Mouse (Mus musculus): Measurements from ENCODE around the gene Dda1. TPM values are rescaled to one million over a fixed set of nuclear protein-coding genes. Genes with fewer than 3 reads are reported as not detected.

Gene Dda1
- total and polyA plus RNA-seq, 2 experiments from 2014 or later, result 184 to 283 TPM

DNA sequence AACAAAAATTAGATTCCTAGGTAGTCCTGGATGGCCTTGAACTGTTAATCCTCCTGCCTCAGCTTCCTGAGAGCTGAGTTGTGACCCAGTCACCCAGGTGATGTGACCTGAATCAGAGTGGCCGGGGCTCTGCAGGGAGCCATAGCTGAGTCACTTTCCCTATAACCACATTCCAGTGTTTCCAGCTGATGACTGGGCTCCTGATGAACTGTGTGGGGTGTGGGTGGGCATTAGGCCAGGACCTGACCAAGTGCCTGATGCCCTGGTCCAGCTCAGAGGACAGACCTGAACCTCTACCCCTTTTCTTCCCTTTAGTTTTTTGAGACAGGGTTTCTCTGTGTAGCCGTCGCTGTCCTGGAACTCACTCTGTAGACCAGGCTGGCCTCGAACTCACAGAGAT lies 36.3 kb downstream of the Dda1 start:
- 92% methylated on average over 4 of the region's 4 CpGs for WGBS
- H3K9ac ChIP-seq, result no peak overlapping the region
- H3K27me3 ChIP-seq (ENCODE audit: insufficient read depth, low read length), result peaks cover 32% of the 10 kb centered on the region
- no peak overlapping the region for H3K4me2 ChIP-seq (ENCODE audit: low read depth)
- H3K4me3 ChIP-seq (ENCODE audit: low read depth, low read length), result no peak overlapping the region
- H3K36me3 ChIP-seq (ENCODE audit: insufficient read depth), result no peaks in the 10 kb centered on the region
- no peaks in the 10 kb centered on the region for H3K9me3 ChIP-seq (ENCODE audit: low read length)
- no peaks in the 10 kb centered on the region for H3K4me1 ChIP-seq (ENCODE audit: insufficient read depth)
- ATAC-seq (no peak), DNase-seq (no peak)
- no peak for TF ChIP-seq CTCF (IDR thresholded peaks at IDR 0.05; ENCODE audit: low read depth)
- H3K27ac ChIP-seq (ENCODE audit: low read depth, low read length), result no peak overlapping the region

GRCm38 (mm10) chr8:71505979-71506378 lies 37.0 kb downstream of the Dda1 start:
- no peaks in the 10 kb centered on the region for H3K36me3 ChIP-seq (ENCODE audit: insufficient read depth)
- TF ChIP-seq CTCF (IDR thresholded peaks at IDR 0.05; ENCODE audit: low read depth), result no peak
- H3K9ac ChIP-seq, result no peak overlapping the region
- H3K4me3 ChIP-seq (ENCODE audit: low read depth, low read length), result no peak overlapping the region
- H3K4me1 ChIP-seq (ENCODE audit: insufficient read depth), result no peaks in the 10 kb centered on the region
- ATAC-seq, result no peak
- WGBS, result 72% methylated on average over 4 of the region's 4 CpGs
- no peak for DNase-seq
- no peak overlapping the region for H3K4me2 ChIP-seq (ENCODE audit: low read depth)
- H3K9me3 ChIP-seq (ENCODE audit: low read length), result no peaks in the 10 kb centered on the region
- no peak overlapping the region for H3K27ac ChIP-seq (ENCODE audit: low read depth, low read length)
- peaks cover 32% of the 10 kb centered on the region for H3K27me3 ChIP-seq (ENCODE audit: insufficient read depth, low read length)

- H3K4me2 ChIP-seq (ENCODE audit: low read depth), result peak overlapping the region; percentile 81
- WGBS, result 2% methylated on average over 61 of the region's 61 CpGs
- H3K27ac ChIP-seq (ENCODE audit: low read depth, low read length), result no peak overlapping the region
- TF ChIP-seq CTCF (IDR thresholded peaks at IDR 0.05; ENCODE audit: low read depth), result no peak
- H3K36me3 ChIP-seq (ENCODE audit: insufficient read depth), result no peaks in the 10 kb centered on the region
- ATAC-seq (peak; percentile 91), DNase-seq (peak; percentile 95)
- peak overlapping the region; percentile 52 for H3K9ac ChIP-seq
- no peaks in the 10 kb centered on the region for H3K4me1 ChIP-seq (ENCODE audit: insufficient read depth)
- H3K4me3 ChIP-seq (ENCODE audit: low read depth, low read length), result peak overlapping the region; percentile 45
- H3K27me3 ChIP-seq (ENCODE audit: insufficient read depth, low read length), result peaks cover 32% of the 10 kb centered on the region
- H3K9me3 ChIP-seq (ENCODE audit: low read length), result no peaks in the 10 kb centered on the region
These were observed 38.6 kb downstream of the Dda1 start for GRCm38 (mm10) chr8:71507589-71508104.

DNA sequence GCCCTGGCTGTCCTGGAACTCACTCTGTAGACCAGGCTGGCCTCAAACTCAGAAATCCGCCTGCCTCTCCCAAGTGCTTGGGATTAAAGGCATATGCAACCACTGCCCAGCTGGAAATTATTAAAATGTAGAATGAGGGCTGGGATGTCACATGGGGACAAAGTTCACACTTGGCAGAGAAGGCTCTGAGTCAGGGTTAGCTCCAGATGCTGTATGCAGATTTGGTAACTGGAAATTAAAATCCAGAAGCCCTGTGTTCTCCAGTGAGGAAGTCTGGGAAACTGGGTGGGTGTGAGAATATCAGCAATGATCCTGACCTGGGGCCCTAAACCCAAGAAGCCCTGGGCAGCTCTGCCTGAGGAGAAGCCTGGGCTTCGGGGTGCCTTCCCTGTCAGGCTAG lies 40.3 kb downstream of the Dda1 start:
- TF ChIP-seq CTCF (IDR thresholded peaks at IDR 0.05; ENCODE audit: low read depth), result no peak
- WGBS, result 67% methylated on average over 2 of the region's 2 CpGs
- DNase-seq (no peak), ATAC-seq (no peak)
- H3K9ac ChIP-seq, result no peak overlapping the region
- H3K27ac ChIP-seq (ENCODE audit: low read depth, low read length), result no peak overlapping the region
- no peaks in the 10 kb centered on the region for H3K4me1 ChIP-seq (ENCODE audit: insufficient read depth)
- H3K4me3 ChIP-seq (ENCODE audit: low read depth, low read length), result no peak overlapping the region
- no peak overlapping the region for H3K4me2 ChIP-seq (ENCODE audit: low read depth)
- H3K36me3 ChIP-seq (ENCODE audit: insufficient read depth), result no peaks in the 10 kb centered on the region
- peaks cover 32% of the 10 kb centered on the region for H3K27me3 ChIP-seq (ENCODE audit: insufficient read depth, low read length)
- no peaks in the 10 kb centered on the region for H3K9me3 ChIP-seq (ENCODE audit: low read length)

- H3K4me3 ChIP-seq (ENCODE audit: low read depth, low read length), result no peak within 1 kb of the TSS
- DNase-seq, result no peak
- H3K4me1 ChIP-seq (ENCODE audit: insufficient read depth), result no peaks in the 10 kb centered on the region
- no peak for TF ChIP-seq CTCF (IDR thresholded peaks at IDR 0.05; ENCODE audit: low read depth)
- no peak within 1 kb of the TSS for H3K4me2 ChIP-seq (ENCODE audit: low read depth)
- ATAC-seq, result no peak
- no peaks in the 10 kb centered on the region for H3K9me3 ChIP-seq (ENCODE audit: low read length)
- H3K9ac ChIP-seq, result no peak within 1 kb of the TSS
- H3K27ac ChIP-seq (ENCODE audit: low read depth, low read length), result no peak within 1 kb of the TSS
- WGBS, result 77% methylated on average over 14 of the region's 14 CpGs
- peaks cover 20% of the 10 kb centered on the region for H3K27me3 ChIP-seq (ENCODE audit: insufficient read depth, low read length)
- H3K36me3 ChIP-seq (ENCODE audit: insufficient read depth), result no peaks in the 10 kb centered on the region
These were observed 42.6 kb downstream of the Dda1 start, which contains the start of gene Plvap for GRCm38 (mm10) chr8:71511644-71512043. TSS of gene Plvap (minus strand) at chr8:71511752.

DNA sequence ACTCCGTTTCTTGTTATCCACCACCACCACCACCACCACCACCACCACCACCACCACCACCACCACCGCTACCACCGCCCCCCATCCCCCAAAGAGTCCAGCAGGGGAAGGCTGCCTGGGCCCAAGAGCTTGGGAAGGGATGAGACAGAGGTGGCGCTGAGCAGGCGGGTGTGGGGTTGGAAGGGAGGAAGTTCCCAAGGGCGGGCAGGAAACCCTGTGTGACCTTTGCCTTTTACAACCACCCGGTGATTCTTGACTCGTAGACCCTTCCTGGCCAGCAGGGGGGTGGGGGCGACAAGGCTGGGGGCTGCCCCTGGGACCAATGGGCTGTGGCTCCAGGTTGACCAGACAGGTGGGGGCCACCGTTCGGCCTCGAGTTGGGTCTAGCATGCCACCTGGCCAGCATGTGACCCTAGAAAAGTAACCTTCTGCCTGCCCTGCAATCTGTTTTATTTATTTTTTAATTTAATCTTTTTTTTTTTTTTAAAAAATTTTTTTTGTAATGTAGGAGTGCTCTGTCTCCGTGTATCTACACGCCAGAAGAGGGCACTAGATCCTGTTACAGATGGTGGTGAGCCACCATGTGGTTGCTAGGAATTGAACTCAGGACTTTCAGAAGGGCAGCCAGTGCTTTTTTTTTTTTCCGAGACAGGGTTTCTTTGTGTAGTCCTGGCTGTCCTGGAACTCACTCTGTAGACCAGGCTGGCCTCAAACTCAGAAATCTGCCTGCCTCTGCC lies 44.2 kb downstream of the Dda1 start:
- H3K9me3 ChIP-seq (ENCODE audit: low read length), result no peaks in the 10 kb centered on the region
- DNase-seq (no peak), ATAC-seq (no peak)
- H3K4me3 ChIP-seq (ENCODE audit: low read depth, low read length), result no peak overlapping the region
- H3K27me3 ChIP-seq (ENCODE audit: insufficient read depth, low read length), result peaks cover 7% of the 10 kb centered on the region
- H3K27ac ChIP-seq (ENCODE audit: low read depth, low read length), result no peak overlapping the region
- no peak overlapping the region for H3K9ac ChIP-seq
- H3K4me1 ChIP-seq (ENCODE audit: insufficient read depth), result no peaks in the 10 kb centered on the region
- TF ChIP-seq CTCF (IDR thresholded peaks at IDR 0.05; ENCODE audit: low read depth), result no peak
- H3K36me3 ChIP-seq (ENCODE audit: insufficient read depth), result no peaks in the 10 kb centered on the region
- H3K4me2 ChIP-seq (ENCODE audit: low read depth), result no peak overlapping the region
- WGBS, result 79% methylated on average over 14 of the region's 15 CpGs

GRCm38 (mm10) chr8:71515043-71515442 lies 46.0 kb downstream of the Dda1 start:
- WGBS, result 75% methylated on average over 5 of the region's 5 CpGs
- H3K27me3 ChIP-seq (ENCODE audit: insufficient read depth, low read length), result no peaks in the 10 kb centered on the region; the same call in 1 of the 2 replicates

More at GRCm38 (mm10) chr8:71515043-71515442, 46.0 kb downstream of the Dda1 start:
- Histone ChIP-seq H3K27ac (ENCODE audit: low read depth, low read length) (no peak overlapping the region), H3K4me3 (ENCODE audit: low read depth, low read length) (no peak overlapping the region), H3K36me3 (ENCODE audit: insufficient read depth) (no peaks in the 10 kb centered on the region), H3K4me1 (ENCODE audit: insufficient read depth) (no peaks in the 10 kb centered on the region), H3K9me3 (ENCODE audit: low read length) (no peaks in the 10 kb centered on the region), H3K9ac (no peak overlapping the region), H3K4me2 (ENCODE audit: low read depth) (no peak overlapping the region)
- TF ChIP-seq CTCF (IDR thresholded peaks at IDR 0.05; ENCODE audit: low read depth), result no peak
- no peak for DNase-seq
- ATAC-seq, result no peak
